Mouse (Mus musculus) CH12.LX (cell line): ENCODE data around the gene Hic2. TPM values are rescaled to one million over a fixed set of nuclear protein-coding genes. Genes with fewer than 3 reads are reported as not detected.

Source experiments
- DNase-seq: peaks from one replicate; pipeline ENCODE4 v3.0.0-alpha.2; 2013; ENCODE audit errors: extremely low read depth
- H3K27ac ChIP-seq: 2 replicates; pipeline ENCODE4 v1.5.1; 2012; ENCODE audit warnings: low read depth, mild to moderate bottlenecking, control low read depth, moderate library complexity; ENCODE audit not compliant: insufficient read depth
- H3K27me3 ChIP-seq: replicated peaks from 2 replicates; pipeline ENCODE3; 2012; ENCODE audit warnings: inconsistent platforms
- H3K36me3 ChIP-seq, 2 experiments: replicated peaks in 1 of 2; 2 replicates each; pipeline versions ENCODE3 to v1.6.1; 2012; ENCODE audit warnings: inconsistent platforms in 1 of 2, low read length in 1 of 2, mild to moderate bottlenecking in 1 of 2, mixed read lengths in 1 of 2, moderate library complexity in 1 of 2; ENCODE audit not compliant: control insufficient read depth in 1 of 2, insufficient read depth in 1 of 2
- H3K4me1 ChIP-seq, 2 experiments: 2 replicates each; pipeline ENCODE4 v1.6.1; 2012; ENCODE audit warnings: inconsistent platforms in 1 of 2, moderate library complexity in 1 of 2; ENCODE audit not compliant: insufficient read depth in 2 of 2, control insufficient read depth in 1 of 2
- H3K4me2 ChIP-seq: 2 replicates; pipeline ENCODE4 v1.6.1; 2012; ENCODE audit warnings: low read depth, mild to moderate bottlenecking, control low read depth; ENCODE audit not compliant: poor library complexity, insufficient read depth, severe bottlenecking
- H3K4me3 ChIP-seq, 3 experiments: fragments of 150-350 bp in 1 of 3; sonication (generic) in 1 of 3; replicated peaks in 1 of 3; 2 replicates each; pipeline versions ENCODE3 to v1.5.1; 2011 to 2012; ENCODE audit warnings: low read depth in 2 of 3, low read length in 2 of 3, mild to moderate bottlenecking in 2 of 3, moderate library complexity in 2 of 3, control low read depth in 1 of 3, improper control_type of control experiment in 1 of 3, inconsistent platforms in 1 of 3, mixed read lengths in 1 of 3; ENCODE audit not compliant: poor library complexity in 1 of 3
- H3K79me2 ChIP-seq: replicated peaks from 2 replicates; pipeline ENCODE4 v1.6.1; 2012; ENCODE audit warnings: mild to moderate bottlenecking, moderate library complexity; ENCODE audit not compliant: control insufficient read depth, poor library complexity, insufficient read depth, severe bottlenecking; ENCODE audit errors: extremely low read depth
- H3K9ac ChIP-seq: 2 replicates; pipeline ENCODE4 v1.6.1; 2012; ENCODE audit warnings: low read depth, mild to moderate bottlenecking, control low read depth, moderate library complexity; ENCODE audit not compliant: insufficient read depth
- H3K9me3 ChIP-seq: replicated peaks from 2 replicates; pipeline ENCODE3; 2012; ENCODE audit warnings: low read length, inconsistent platforms, mixed read lengths
- BHLHE40 ChIP-seq: IDR thresholded peaks from 2 replicates; pipeline ENCODE4 v1.6.1; 2011; ENCODE audit warnings: mild to moderate bottlenecking, low read depth, low read length, improper control_type of control experiment
- CHD2 ChIP-seq: IDR thresholded peaks from 2 replicates; pipeline ENCODE4 v1.6.1; 2011; ENCODE audit warnings: low read length, improper control_type of control experiment
- CTCF ChIP-seq, 2 experiments: IDR thresholded peaks in 1 of 2; conservative IDR thresholded peaks in 1 of 2; 2 replicates each; pipeline ENCODE4 v1.5.1; 2011 to 2012; ENCODE audit warnings: low read depth in 2 of 2, low read length in 2 of 2, improper control_type of control experiment in 1 of 2, inconsistent platforms in 1 of 2, mild to moderate bottlenecking in 1 of 2, moderate library complexity in 1 of 2
- E2F4 ChIP-seq: IDR thresholded peaks from 2 replicates; pipeline ENCODE4 v1.6.1; 2011; ENCODE audit warnings: low read depth, low read length, improper control_type of control experiment; ENCODE audit not compliant: insufficient replicate concordance
- GABPA ChIP-seq: IDR thresholded peaks from 2 replicates; pipeline ENCODE4 v1.6.1; 2012; ENCODE audit warnings: low read depth, low read length, improper control_type of control experiment, inconsistent platforms; ENCODE audit not compliant: insufficient replicate concordance
- JUND ChIP-seq: conservative IDR thresholded peaks from 2 replicates; pipeline ENCODE4 v1.6.1; 2011; ENCODE audit warnings: low read depth, low read length, improper control_type of control experiment
- KAT2A ChIP-seq: IDR thresholded peaks from 2 replicates; pipeline ENCODE4 v1.6.1; 2012; ENCODE audit warnings: low read length, improper control_type of control experiment, inconsistent platforms; ENCODE audit not compliant: insufficient replicate concordance
- MAFK ChIP-seq: IDR thresholded peaks from 2 replicates; pipeline ENCODE4 v1.6.1; 2011; ENCODE audit warnings: low read length, improper control_type of control experiment; ENCODE audit not compliant: insufficient replicate concordance
- MAX ChIP-seq: IDR thresholded peaks from 2 replicates; pipeline ENCODE4 v1.6.1; 2011; ENCODE audit warnings: low read length, improper control_type of control experiment
- MXI1 ChIP-seq: IDR thresholded peaks from 2 replicates; pipeline ENCODE4 v1.6.1; 2011; ENCODE audit warnings: mild to moderate bottlenecking, low read depth, low read length, improper control_type of control experiment
- NELFE ChIP-seq: IDR thresholded peaks from 2 replicates; pipeline ENCODE4 v1.6.1; 2011; ENCODE audit warnings: low read depth, low read length, improper control_type of control experiment
- PAX5 ChIP-seq: IDR thresholded peaks from 2 replicates; pipeline ENCODE4 v1.6.1; 2012; ENCODE audit warnings: low read length, inconsistent platforms, mixed read lengths
- POLR2A ChIP-seq: IDR thresholded peaks from 2 replicates; pipeline ENCODE4 v1.6.1; 2011; ENCODE audit warnings: low read depth, mild to moderate bottlenecking, improper control_type of control experiment, low read length
- POLR2AphosphoS2 ChIP-seq: IDR thresholded peaks from 2 replicates; pipeline ENCODE4 v1.6.1; 2011; ENCODE audit warnings: low read depth, low read length, improper control_type of control experiment
- SMC3 ChIP-seq: IDR thresholded peaks from 2 replicates; pipeline ENCODE4 v1.6.1; 2011; ENCODE audit warnings: low read depth, low read length, improper control_type of control experiment
- TBP ChIP-seq: conservative IDR thresholded peaks from 2 replicates; pipeline ENCODE4 v1.6.1; 2011; ENCODE audit warnings: low read depth, low read length, improper control_type of control experiment
- TCF12 ChIP-seq: IDR thresholded peaks from 2 replicates; pipeline ENCODE4 v1.6.1; 2014; ENCODE audit warnings: low read depth, mild to moderate bottlenecking, inconsistent platforms, low read length, improper control_type of control experiment
- UBTF ChIP-seq: IDR thresholded peaks from 2 replicates; pipeline ENCODE4 v1.6.1; 2012; ENCODE audit warnings: low read depth, mild to moderate bottlenecking, inconsistent platforms, low read length, improper control_type of control experiment, moderate library complexity
- ZKSCAN1 ChIP-seq: IDR thresholded peaks from 2 replicates; pipeline ENCODE4 v1.6.1; 2012; ENCODE audit warnings: low read depth, inconsistent platforms, low read length, improper control_type of control experiment, borderline replicate concordance
- ZNF384 ChIP-seq: IDR thresholded peaks from 2 replicates; pipeline ENCODE4 v1.6.1; 2012; ENCODE audit warnings: low read depth, low read length, improper control_type of control experiment, inconsistent platforms
- dilution Hi-C: fragments of 300-500 bp; cut with MboI; formaldehyde crosslinking; loops from 2 replicates; pipeline ENCODE4 v1.14.3; 2020; ENCODE audit warnings: low sequenced_read_pairs; ENCODE audit not compliant: extremely low pct_unique_long_range_greater_than_20kb, extremely low pct_ligation_motif_present
- in situ Hi-C: fragments of 300-500 bp; cut with MboI; formaldehyde crosslinking; loops from 3 replicates; pipeline ENCODE4 v1.14.3; 2019; ENCODE audit warnings: low sequenced_read_pairs, low pct_ligation_motif_present, low pct_unique_long_range_greater_than_20kb, mixed read lengths
- polyA plus RNA-seq: library from polyadenylated mRNA; unstranded; fragments of >175 nt; gene quantifications from 2 replicates; pipeline ENCODE4 v1.2.1, GENCODE M21; 2012; ENCODE audit warnings: low read depth; ENCODE audit not compliant: insufficient read length
- total RNA-seq, 2 experiments: library from RNA; depleted of rRNA; stranded (reverse); fragments of 300-350 nt in 1 of 2; fragments of >200 nt in 1 of 2; gene quantifications; 2 replicates each; pipeline ENCODE4 v1.2.3; 2012 to 2014

The Hic2 gene
- total and polyA plus RNA-seq, 3 experiments, result 6.2 to 9.6 (median 8.1) TPM

- H3K4me3 ChIP-seq, result no peak overlapping the region
- in situ Hi-C loops, result no loop called here
- no peak for TF ChIP-seq KAT2A
- TF ChIP-seq GABPA, result no peak
- no peak for TF ChIP-seq POLR2A
- TF ChIP-seq MAFK, result no peak
- TF ChIP-seq ZNF384, result no peak
- no peak for TF ChIP-seq TCF12
- TF ChIP-seq PAX5, result no peak
- no peak for TF ChIP-seq CTCF (conservative IDR thresholded peaks at IDR 0.05 in 1 of 2, IDR thresholded peaks at IDR 0.05 in 1 of 2; ENCODE audit: low read depth in 2 of 2, low read length in 2 of 2)
- TF ChIP-seq BHLHE40, result no peak
- no peak for TF ChIP-seq MAX
- TF ChIP-seq POLR2AphosphoS2, result no peak
- TF ChIP-seq ZKSCAN1, result no peak
- TF ChIP-seq JUND, result no peak
- TF ChIP-seq SMC3, result no peak
- TF ChIP-seq E2F4, result no peak
- no peak for TF ChIP-seq UBTF
- no peak for TF ChIP-seq MXI1
- TF ChIP-seq NELFE, result no peak
- TF ChIP-seq CHD2, result no peak
- no peak for TF ChIP-seq TBP
- TF ChIP-seq, all 38 proteins: peak for 0
- Histone ChIP-seq H3K4me2 (no peak overlapping the region), H3K36me3 (peaks cover 0 to 17% of the 10 kb centered on the region in 2 experiments), H3K4me1 (peaks cover 11 to 32% of the 10 kb centered on the region in 2 experiments), H3K79me2 (peaks cover 36% of the 10 kb centered on the region), H3K9me3 (no peaks in the 10 kb centered on the region), H3K27ac (no peak overlapping the region), H3K27me3 (no peaks in the 10 kb centered on the region), H3K9ac (no peak overlapping the region)
- dilution Hi-C loops, result no loop called here
- DNase-seq, result no peak
Measured at GRCm38 (mm10) chr16:17239409-17239808, 6.0 kb downstream of the Hic2 start.

- no peak overlapping the region for H3K4me3 ChIP-seq
- no peak for DNase-seq
- H3K4me2 ChIP-seq, result no peak overlapping the region
- no peaks in the 10 kb centered on the region for H3K9me3 ChIP-seq
- dilution Hi-C loops (no loop called here), in situ Hi-C loops (no loop called here)
- no peak for TF ChIP-seq TCF12
- peaks cover 0 to 22% of the 10 kb centered on the region in 2 experiments for H3K36me3 ChIP-seq
- H3K4me1 ChIP-seq, result peaks cover 0 to 12% of the 10 kb centered on the region in 2 experiments; a peak in 2 of 4 replicates
- H3K27me3 ChIP-seq, result no peaks in the 10 kb centered on the region
- H3K27ac ChIP-seq, result no peak overlapping the region
- no peak overlapping the region for H3K9ac ChIP-seq
- peaks cover 10% of the 10 kb centered on the region for H3K79me2 ChIP-seq
Measured at GRCm38 (mm10) chr16:17243731-17244130, 10.4 kb downstream of the Hic2 start.
